8 mouse cellular contexts compared by ENCODE assay signal in the genomic region with DNA sequence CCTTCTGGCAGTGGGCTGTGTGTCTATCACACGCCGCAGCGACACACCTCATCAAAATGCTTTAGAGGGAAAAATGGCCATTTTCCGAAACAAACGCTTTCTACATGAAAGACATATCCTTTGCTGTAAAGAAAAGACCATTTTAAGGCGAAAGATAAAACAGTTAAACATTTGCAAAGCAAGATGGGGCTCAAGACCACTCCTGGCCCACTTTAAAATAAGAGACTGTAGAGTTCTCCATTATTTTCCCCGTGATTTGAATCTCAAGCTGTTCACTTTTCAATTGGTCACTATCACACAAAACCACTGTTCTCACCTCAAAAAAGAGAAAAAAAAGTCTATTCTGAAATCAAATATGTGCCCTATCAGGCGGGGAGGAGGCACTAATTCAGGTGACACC. TPM values are rescaled to one million over a fixed set of nuclear protein-coding genes. Genes with fewer than 3 reads are reported as not detected.
DNase-seq lines count a peak whose midpoint lies in the region; ATAC-seq and TF ChIP-seq lines count a peak whose summit lies in the region.
"Had no signal": no experiment of that assay in that cellular context is flagged by ENCODE, and none has a peak within 500 bp of the region (broad histone marks: within the 10 kb centered on the region; RNA-seq: fewer than 3 reads in every experiment).

No protein-coding gene starts in this region.

- ATAC-seq in lung, embryonic 14.5 days (ENCODE audit: insufficient read depth), result peak; percentile 36; the same call in 1 of the 2 replicates
- ATAC-seq in limb, embryonic 11.5 days (ENCODE audit: insufficient number of reproducible peaks, low FRiP score, low TSS enrichment, low read depth), result peak; percentile 7; the same call in 1 of the 2 replicates

- H3K4me1 ChIP-seq in lung, embryonic 14.5 days (ENCODE audit: insufficient read depth), result no peaks in the 10 kb centered on the region
- peaks cover 18% of the 10 kb centered on the region for H3K4me1 ChIP-seq in forebrain, embryonic 10.5 days
- no peaks in the 10 kb centered on the region for H3K4me1 ChIP-seq in limb, embryonic 11.5 days (ENCODE audit: control insufficient read depth, insufficient read depth, low read length)
- peaks cover 4% of the 10 kb centered on the region; the same call in 1 of the 2 replicates for H3K4me1 ChIP-seq in olfactory bulb, adult 2 months (ENCODE audit: control insufficient read depth, insufficient read depth, low read length)

- peaks cover 16% of the 10 kb centered on the region for H3K36me3 ChIP-seq in lung, embryonic 14.5 days (ENCODE audit: insufficient read depth)
- H3K36me3 ChIP-seq in forebrain, embryonic 10.5 days (replicated peaks), result peaks cover 17% of the 10 kb centered on the region
- peaks cover 2% of the 10 kb centered on the region; the same call in 1 of the 2 replicates for H3K36me3 ChIP-seq in limb, embryonic 11.5 days (ENCODE audit: control insufficient read depth, insufficient read depth, low read length)

- H3K27ac ChIP-seq in lung, embryonic 14.5 days (ENCODE audit: low read depth), result no peak overlapping the region
- peak overlapping the region; percentile 92 for H3K27ac ChIP-seq in forebrain, embryonic 10.5 days
- H3K27ac ChIP-seq in limb, embryonic 11.5 days (replicated peaks; ENCODE audit: low read depth, low read length), result no peak overlapping the region
- H3K27ac ChIP-seq in olfactory bulb, adult 2 months (ENCODE audit: insufficient read depth, low read depth, low read length), result 0 out of 2 replicates have a peak overlapping the region, but pooled peaks have one; percentile 53

- H3K9ac ChIP-seq in lung, embryonic 14.5 days, result no peak overlapping the region; the same call in 1 of the 2 replicates
- no peak overlapping the region for H3K9ac ChIP-seq in limb, embryonic 11.5 days (ENCODE audit: low read length)

- no peaks in the 10 kb centered on the region for H3K27me3 ChIP-seq in lung, embryonic 14.5 days (ENCODE audit: insufficient read depth, low read length)
- no peaks in the 10 kb centered on the region for H3K27me3 ChIP-seq in forebrain, embryonic 10.5 days (ENCODE audit: poor library complexity, severe bottlenecking)
- H3K27me3 ChIP-seq in limb, embryonic 11.5 days (ENCODE audit: control insufficient read depth, insufficient read depth, low read length), result no peaks in the 10 kb centered on the region

- DNase-seq in lung, embryonic 14.5 days, result no peak
- DNase-seq in lung, postnatal 25 days (ENCODE audit: low spot score), result no peak
- DNase-seq in forebrain, embryonic 10.5 days (ENCODE audit: extremely low spot score, low spot score), result no peak
- no peak for DNase-seq in limb, embryonic 11.5 days (ENCODE audit: low spot score)
- DNase-seq in layer of hippocampus, adult 18-20 months (ENCODE audit: low spot score in 2 of 2), result no peak
- no peak for DNase-seq in adrenal gland, adult 18-20 months (ENCODE audit: low spot score in 2 of 2)

- WGBS in lung, embryonic 14.5 days, result 10% methylated on average over 8 of the region's 8 CpGs
- WGBS in forebrain, embryonic 10.5 days, result 12% methylated on average over 8 of the region's 8 CpGs
- WGBS in limb, embryonic 11.5 days, result 16% methylated on average over 8 of the region's 8 CpGs
- 8% methylated on average over 8 of the region's 8 CpGs for WGBS in olfactory bulb, adult 2 months

- no peaks in the 10 kb centered on the region for H3K9me3 ChIP-seq in lung, embryonic 14.5 days (ENCODE audit: low read depth, low read length)
- H3K9me3 ChIP-seq in forebrain, embryonic 10.5 days, result no peaks in the 10 kb centered on the region
- no peaks in the 10 kb centered on the region for H3K9me3 ChIP-seq in limb, embryonic 11.5 days (ENCODE audit: control insufficient read depth, low read length)

- peak overlapping the region; percentile 58 for H3K4me2 ChIP-seq in lung, embryonic 14.5 days
- H3K4me2 ChIP-seq in limb, embryonic 11.5 days (ENCODE audit: low read depth, severe bottlenecking), result peak overlapping the region; percentile 64; the same call in 1 of the 2 replicates

- TF ChIP-seq POLR2A in olfactory bulb, adult 2 months (IDR thresholded peaks at IDR 0.05; ENCODE audit: insufficient read depth, low read depth, low read length), result no peak

- no peak for TF ChIP-seq CTCF in lung, embryonic 14.5 days (IDR thresholded peaks at IDR 0.05; ENCODE audit: low read depth)
- TF ChIP-seq CTCF in olfactory bulb, adult 2 months (IDR thresholded peaks at IDR 0.05; ENCODE audit: insufficient read depth, low read depth, low read length), result no peak

- peak overlapping the region; percentile 95 for H3K4me3 ChIP-seq in lung, embryonic 14.5 days (ENCODE audit: low read depth, low read length)
- H3K4me3 ChIP-seq in forebrain, embryonic 10.5 days, result peak overlapping the region; percentile 85
- peak overlapping the region; percentile 95; the same call in 1 of the 2 replicates for H3K4me3 ChIP-seq in limb, embryonic 11.5 days (ENCODE audit: low read depth, low read length)
- peak overlapping the region; percentile 40 for H3K4me3 ChIP-seq in olfactory bulb, adult 2 months (ENCODE audit: insufficient read depth, low read depth, low read length)

RNA-seq across cellular contexts. Expression of a gene that starts 0.4 kb away (rescaled TPM):
- 81.7 and 82.1 TPM in 2 replicates for polyA plus RNA-seq in lung, embryonic 14.5 days (2014; fragmentation: Nextera tagmentation; extraction: Ambion mirVana)
- 82.7 and 84.0 TPM in 2 replicates for polyA plus RNA-seq in forebrain, embryonic 10.5 days (2016; fragmentation: Nextera tagmentation; extraction: Ambion mirVana)
- polyA plus RNA-seq in limb, embryonic 11.5 days (2014; fragmentation: Nextera tagmentation; extraction: Ambion mirVana), result 64.4 and 65.1 TPM in 2 replicates
- not detected in 2 replicates for polyA plus RNA-seq in olfactory bulb, adult 2 months (2012; ENCODE audit: insufficient read depth, insufficient read length, low replicate concordance, missing spikeins)
- 10 to 100 TPM; 57.1 to 75.3 TPM for total RNA-seq in layer of hippocampus, adult 18-20 months (2021)
- 10 to 100 TPM; 81.2 to 87.1 TPM for total RNA-seq in adrenal gland, adult 18-20 months (2021)

RNA-seq across cellular contexts. Expression of a gene that starts 38.9 kb away (rescaled TPM):
- 2.8 and 3.0 TPM in 2 replicates for polyA plus RNA-seq in lung, embryonic 14.5 days (2014; fragmentation: Nextera tagmentation; extraction: Ambion mirVana)
- polyA plus RNA-seq in forebrain, embryonic 10.5 days (2016; fragmentation: Nextera tagmentation; extraction: Ambion mirVana), result 0.70 and 0.74 TPM in 2 replicates
- 1.0 and 1.7 TPM in 2 replicates for polyA plus RNA-seq in limb, embryonic 11.5 days (2014; fragmentation: Nextera tagmentation; extraction: Ambion mirVana)
- not detected in 2 replicates for polyA plus RNA-seq in olfactory bulb, adult 2 months (2012; ENCODE audit: insufficient read depth, insufficient read length, low replicate concordance, missing spikeins)
- total RNA-seq in layer of hippocampus, adult 18-20 months (2021), result 1 to 10 TPM; 7.7 to 8.4 TPM
- total RNA-seq in adrenal gland, adult 18-20 months (2021), result 1 to 10 TPM; 3.1 to 3.3 TPM
- total RNA-seq: hematopoietic stem cell, adult 5-6 weeks had no signal

RNA-seq across cellular contexts. Expression of a gene that starts 46.6 kb away (rescaled TPM):
- 6.9 and 8.4 TPM in 2 replicates for polyA plus RNA-seq in lung, embryonic 14.5 days (2014; fragmentation: Nextera tagmentation; extraction: Ambion mirVana)
- polyA plus RNA-seq in forebrain, embryonic 10.5 days (2016; fragmentation: Nextera tagmentation; extraction: Ambion mirVana), result 3.5 and 3.6 TPM in 2 replicates
- polyA plus RNA-seq in limb, embryonic 11.5 days (2014; fragmentation: Nextera tagmentation; extraction: Ambion mirVana), result 1.7 and 2.7 TPM in 2 replicates
- polyA plus RNA-seq in olfactory bulb, adult 2 months (2012; ENCODE audit: insufficient read depth, insufficient read length, low replicate concordance, missing spikeins), result not detected in 2 replicates
- total RNA-seq in layer of hippocampus, adult 18-20 months (2021), result 1 to 10 TPM; 2.4 to 2.5 TPM
- total RNA-seq in adrenal gland, adult 18-20 months (2021), result 10 to 100 TPM in 1 of 2 experiments, 1 to 10 TPM in 1; 9.8 to 11.1 TPM

RNA-seq across cellular contexts. Expression of a gene that starts 46.7 kb away (rescaled TPM):
- polyA plus RNA-seq in lung, embryonic 14.5 days (2014; fragmentation: Nextera tagmentation; extraction: Ambion mirVana), result 9.5 and 10.5 TPM in 2 replicates
- polyA plus RNA-seq in forebrain, embryonic 10.5 days (2016; fragmentation: Nextera tagmentation; extraction: Ambion mirVana), result 11.1 and 11.4 TPM in 2 replicates
- polyA plus RNA-seq in limb, embryonic 11.5 days (2014; fragmentation: Nextera tagmentation; extraction: Ambion mirVana), result 9.0 and 10.3 TPM in 2 replicates
- not detected in 2 replicates for polyA plus RNA-seq in olfactory bulb, adult 2 months (2012; ENCODE audit: insufficient read depth, insufficient read length, low replicate concordance, missing spikeins)
- 1 to 10 TPM; 2.7 to 3.5 TPM for total RNA-seq in layer of hippocampus, adult 18-20 months (2021)
- 1 to 10 TPM; 3.4 to 3.6 TPM for total RNA-seq in adrenal gland, adult 18-20 months (2021)

Comparison
In these comparisons a context has a peak if more than half of its experiments do, and no peak if none do; other contexts are left out.
1. H3K27ac ChIP-seq: peak in forebrain, embryonic 10.5 days (single experiment) and olfactory bulb, adult 2 months (single experiment); none in lung, embryonic 14.5 days (single experiment) and limb, embryonic 11.5 days (single experiment).
2. H3K4me3 ChIP-seq: peak in every context shown above with its lines; median percentile 95 in lung, embryonic 14.5 days; 95 in limb, embryonic 11.5 days; 85 in forebrain, embryonic 10.5 days; 40 in olfactory bulb, adult 2 months.
3. RNA of a gene that starts 0.4 kb away (polyA plus RNA-seq): 82.7 to 84.0 TPM in forebrain, embryonic 10.5 days, 81.7 to 82.1 TPM in lung, embryonic 14.5 days and 64.4 to 65.1 TPM in limb, embryonic 11.5 days; not detected in olfactory bulb, adult 2 months; every median in the first group is over 10 times any median in the second.